Mouse (Mus musculus): ENCODE results near the gene Ephb3. TPM values are rescaled to one million over a fixed set of nuclear protein-coding genes. Genes with fewer than 3 reads are reported as not detected.
A peak's percentile ranks its signal among the peaks of the same experiment; 100 is the strongest.

Gene Ephb3
- polyA plus RNA-seq, 1 experiment from 2014 or later = 17.6 TPM

GRCm38 (mm10) chr16:21198006-21198405 is 6.5 kb upstream of the Ephb3 start:
- H3K4me3 ChIP-seq (ENCODE audit: low read depth, low read length) = no peak overlapping the region
- H3K4me2 ChIP-seq (ENCODE audit: low read length) = no peak overlapping the region
- H3K4me1 ChIP-seq (replicated peaks; ENCODE audit: control insufficient read depth, insufficient read depth, low read length) = no peaks in the 10 kb centered on the region
- WGBS = 85% methylated on average over 7 of the region's 7 CpGs
- no peak overlapping the region for H3K27ac ChIP-seq (ENCODE audit: low read depth)
- H3K36me3 ChIP-seq (ENCODE audit: control insufficient read depth, insufficient read depth, low read length) = no peaks in the 10 kb centered on the region
- no peak overlapping the region for H3K9ac ChIP-seq (ENCODE audit: low read length)
- H3K9me3 ChIP-seq (ENCODE audit: control insufficient read depth, low read length) = no peaks in the 10 kb centered on the region
- DNase-seq (ENCODE audit: low spot score) (no peak), ATAC-seq (replicated peaks; ENCODE audit: low FRiP score, low TSS enrichment, low read depth) (0 out of 2 replicates have a peak, but pooled peaks have one; percentile 17)
- H3K27me3 ChIP-seq (replicated peaks; ENCODE audit: control insufficient read depth, insufficient read depth, low read length) = no peaks in the 10 kb centered on the region

- no peak overlapping the region for H3K4me3 ChIP-seq (ENCODE audit: low read depth, low read length)
- H3K9ac ChIP-seq (ENCODE audit: low read length) = no peak overlapping the region
- no peaks in the 10 kb centered on the region for H3K4me1 ChIP-seq (replicated peaks; ENCODE audit: control insufficient read depth, insufficient read depth, low read length)
- no peak overlapping the region for H3K4me2 ChIP-seq (ENCODE audit: low read length)
- no peaks in the 10 kb centered on the region for H3K9me3 ChIP-seq (ENCODE audit: control insufficient read depth, low read length)
- H3K27me3 ChIP-seq (replicated peaks; ENCODE audit: control insufficient read depth, insufficient read depth, low read length) = no peaks in the 10 kb centered on the region
- 0% methylated on average over 1 of the region's 1 CpGs for WGBS
- H3K27ac ChIP-seq (ENCODE audit: low read depth) = no peak overlapping the region
- no peaks in the 10 kb centered on the region for H3K36me3 ChIP-seq (ENCODE audit: control insufficient read depth, insufficient read depth, low read length)
- DNase-seq (ENCODE audit: low spot score) = no peak
- ATAC-seq (replicated peaks; ENCODE audit: low FRiP score, low TSS enrichment, low read depth) = no peak
Measured at GRCm38 (mm10) chr16:21198529-21198928, 6.0 kb upstream of the Ephb3 start.

GRCm38 (mm10) chr16:21199426-21199825 is 5.1 kb upstream of the Ephb3 start:
- Histone ChIP-seq H3K4me2 (ENCODE audit: low read length) (no peak overlapping the region), H3K4me1 (replicated peaks; ENCODE audit: control insufficient read depth, insufficient read depth, low read length) (no peaks in the 10 kb centered on the region), H3K9ac (ENCODE audit: low read length) (no peak overlapping the region), H3K36me3 (ENCODE audit: control insufficient read depth, insufficient read depth, low read length) (no peaks in the 10 kb centered on the region), H3K4me3 (ENCODE audit: low read depth, low read length) (no peak overlapping the region), H3K27me3 (replicated peaks; ENCODE audit: control insufficient read depth, insufficient read depth, low read length) (no peaks in the 10 kb centered on the region), H3K9me3 (ENCODE audit: control insufficient read depth, low read length) (no peaks in the 10 kb centered on the region), H3K27ac (ENCODE audit: low read depth) (no peak overlapping the region)
- DNase-seq (ENCODE audit: low spot score) (no peak), ATAC-seq (replicated peaks; ENCODE audit: low FRiP score, low TSS enrichment, low read depth) (no peak)
- WGBS = 77% methylated on average over 8 of the region's 8 CpGs

GRCm38 (mm10) chr16:21202731-21203130 is 1.8 kb upstream of the Ephb3 start:
- 78% methylated on average over 4 of the region's 4 CpGs for WGBS
- no peak overlapping the region for H3K27ac ChIP-seq (ENCODE audit: low read depth)
- ATAC-seq (replicated peaks; ENCODE audit: low FRiP score, low TSS enrichment, low read depth) = no peak
- no peaks in the 10 kb centered on the region for H3K36me3 ChIP-seq (ENCODE audit: control insufficient read depth, insufficient read depth, low read length)
- no peaks in the 10 kb centered on the region for H3K9me3 ChIP-seq (ENCODE audit: control insufficient read depth, low read length)
- H3K4me2 ChIP-seq (ENCODE audit: low read length) = no peak overlapping the region
- H3K4me1 ChIP-seq (replicated peaks; ENCODE audit: control insufficient read depth, insufficient read depth, low read length) = peaks cover 17% of the 10 kb centered on the region
- H3K9ac ChIP-seq (ENCODE audit: low read length) = no peak overlapping the region
- no peak overlapping the region for H3K4me3 ChIP-seq (ENCODE audit: low read depth, low read length)
- DNase-seq (ENCODE audit: low spot score) = no peak
- no peaks in the 10 kb centered on the region for H3K27me3 ChIP-seq (replicated peaks; ENCODE audit: control insufficient read depth, insufficient read depth, low read length)

GRCm38 (mm10) chr16:21205093-21205886 is 735 bp downstream of the Ephb3 start:
- Histone ChIP-seq H3K36me3 (ENCODE audit: control insufficient read depth, insufficient read depth, low read length) (no peaks in the 10 kb centered on the region), H3K9ac (ENCODE audit: low read length) (peak overlapping the region; percentile 90), H3K4me3 (ENCODE audit: low read depth, low read length) (peak overlapping the region; percentile 78), H3K4me1 (replicated peaks; ENCODE audit: control insufficient read depth, insufficient read depth, low read length) (peaks cover 43% of the 10 kb centered on the region), H3K27ac (ENCODE audit: low read depth) (peak overlapping the region; percentile 81), H3K4me2 (ENCODE audit: low read length) (peak overlapping the region; percentile 83), H3K9me3 (ENCODE audit: control insufficient read depth, low read length) (no peaks in the 10 kb centered on the region), H3K27me3 (replicated peaks; ENCODE audit: control insufficient read depth, insufficient read depth, low read length) (no peaks in the 10 kb centered on the region)
- DNase-seq (ENCODE audit: low spot score) (no peak), ATAC-seq (replicated peaks; ENCODE audit: low FRiP score, low TSS enrichment, low read depth) (no peak)
- WGBS = under 1% methylated on average over 60 of the region's 60 CpGs

- WGBS = 60% methylated on average over 4 of the region's 4 CpGs
- H3K4me2 ChIP-seq (ENCODE audit: low read length) = peak overlapping the region; percentile 83
- peaks cover 58% of the 10 kb centered on the region for H3K4me1 ChIP-seq (replicated peaks; ENCODE audit: control insufficient read depth, insufficient read depth, low read length)
- no peak overlapping the region for H3K9ac ChIP-seq (ENCODE audit: low read length)
- no peaks in the 10 kb centered on the region for H3K27me3 ChIP-seq (replicated peaks; ENCODE audit: control insufficient read depth, insufficient read depth, low read length)
- no peak for DNase-seq (ENCODE audit: low spot score)
- no peak for ATAC-seq (replicated peaks; ENCODE audit: low FRiP score, low TSS enrichment, low read depth)
- no peaks in the 10 kb centered on the region for H3K9me3 ChIP-seq (ENCODE audit: control insufficient read depth, low read length)
- no peak overlapping the region for H3K27ac ChIP-seq (ENCODE audit: low read depth)
- 0 out of 2 replicates have a peak, but pooled peaks cover 5% of the 10 kb centered on the region for H3K36me3 ChIP-seq (ENCODE audit: control insufficient read depth, insufficient read depth, low read length)
- peak overlapping the region; percentile 78; the same call in 1 of the 2 replicates for H3K4me3 ChIP-seq (ENCODE audit: low read depth, low read length)
Measured at GRCm38 (mm10) chr16:21208001-21208565, 3.5 kb downstream of the Ephb3 start.

GRCm38 (mm10) chr16:21209290-21209689 is 4.7 kb downstream of the Ephb3 start:
- 82% methylated on average over 3 of the region's 3 CpGs for WGBS
- Histone ChIP-seq H3K4me2 (ENCODE audit: low read length) (no peak overlapping the region), H3K9ac (ENCODE audit: low read length) (no peak overlapping the region), H3K27me3 (replicated peaks; ENCODE audit: control insufficient read depth, insufficient read depth, low read length) (no peaks in the 10 kb centered on the region), H3K36me3 (ENCODE audit: control insufficient read depth, insufficient read depth, low read length) (peaks cover 13% of the 10 kb centered on the region), H3K9me3 (ENCODE audit: control insufficient read depth, low read length) (no peaks in the 10 kb centered on the region), H3K4me1 (replicated peaks; ENCODE audit: control insufficient read depth, insufficient read depth, low read length) (peaks cover 60% of the 10 kb centered on the region), H3K27ac (ENCODE audit: low read depth) (peak overlapping the region; percentile 91; the same call in 1 of the 2 replicates), H3K4me3 (ENCODE audit: low read depth, low read length) (no peak overlapping the region)
- DNase-seq (ENCODE audit: low spot score) (no peak), ATAC-seq (replicated peaks; ENCODE audit: low FRiP score, low TSS enrichment, low read depth) (no peak)

- ATAC-seq (replicated peaks; ENCODE audit: low FRiP score, low TSS enrichment, low read depth) (no peak), DNase-seq (ENCODE audit: low spot score) (peak; percentile 59)
- no peaks in the 10 kb centered on the region for H3K9me3 ChIP-seq (ENCODE audit: control insufficient read depth, low read length)
- H3K27me3 ChIP-seq (replicated peaks; ENCODE audit: control insufficient read depth, insufficient read depth, low read length) = no peaks in the 10 kb centered on the region
- H3K9ac ChIP-seq (ENCODE audit: low read length) = peak overlapping the region; percentile 11; the same call in 1 of the 2 replicates
- H3K4me1 ChIP-seq (replicated peaks; ENCODE audit: control insufficient read depth, insufficient read depth, low read length) = peaks cover 69% of the 10 kb centered on the region
- peaks cover 22% of the 10 kb centered on the region for H3K36me3 ChIP-seq (ENCODE audit: control insufficient read depth, insufficient read depth, low read length)
- WGBS = 13% methylated on average over 5 of the region's 5 CpGs
- peak overlapping the region; percentile 21 for H3K4me3 ChIP-seq (ENCODE audit: low read depth, low read length)
- H3K27ac ChIP-seq (ENCODE audit: low read depth) = peak overlapping the region; percentile 91
- peak overlapping the region; percentile 63 for H3K4me2 ChIP-seq (ENCODE audit: low read length)
Measured at GRCm38 (mm10) chr16:21210204-21210603, 5.6 kb downstream of the Ephb3 start.

All from intestine, embryonic 14.5 days (tissue).